Mouse (Mus musculus): ENCODE measurements around the gene Smarca1.

DNA sequence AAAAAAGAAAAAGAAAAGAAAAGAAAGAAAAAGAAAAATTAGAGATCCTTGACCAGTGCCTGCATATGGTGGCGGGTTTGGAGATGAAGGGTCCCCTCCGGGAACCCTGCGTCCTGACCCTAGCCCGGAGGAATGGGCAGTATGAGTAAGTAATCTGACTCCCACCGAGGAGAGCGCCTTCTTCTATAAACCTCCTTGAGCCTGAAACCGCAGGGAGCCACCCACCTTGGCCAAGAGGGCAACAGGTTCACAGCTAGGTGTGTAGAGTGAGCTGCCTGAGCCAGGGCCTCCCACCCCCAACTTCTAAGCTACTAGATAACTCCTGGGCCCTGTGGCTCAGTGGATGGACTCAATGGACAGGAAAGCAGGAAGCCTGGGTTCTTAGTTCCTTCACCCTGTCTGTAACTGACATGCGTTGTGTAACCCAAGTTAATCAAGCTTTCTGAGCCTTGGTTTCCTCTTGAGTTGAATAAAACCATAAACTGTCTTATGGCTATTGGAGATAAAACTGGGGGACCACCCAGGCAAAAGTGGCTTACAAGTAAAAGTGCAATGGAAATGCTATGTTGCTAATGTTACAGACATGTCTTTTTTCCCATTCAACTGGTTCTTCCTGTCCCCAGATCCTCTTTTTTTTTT, 20.2 kb upstream of the Smarca1 start:
- TF ChIP-seq POLR2A (IDR thresholded peaks at IDR 0.05; ENCODE audit: borderline replicate concordance, insufficient read depth, low read length): no peak
- no peak for TF ChIP-seq CTCF (IDR thresholded peaks at IDR 0.05; ENCODE audit: borderline replicate concordance, insufficient read depth, low read depth, low read length)
